Mouse (Mus musculus) megakaryocyte, adult 5-6 weeks (primary cell): ENCODE measurements around the gene Ano1. TPM values are rescaled to one million over a fixed set of nuclear protein-coding genes. Genes with fewer than 3 reads are reported as not detected.

ENCODE experiments used
- ATAC-seq: 2 replicates; pipeline ENCODE4 v1.8.0; 2016; ENCODE audit warnings: mild to moderate bottlenecking, inconsistent platforms; ENCODE audit not compliant: poor library complexity, severe bottlenecking
- total RNA-seq, 2 experiments: library from RNA; stranded (forward) in 1 of 2; stranded (reverse) in 1 of 2; fragments of 153-499, 151-499 nt in 1 of 2; fragments of 221-1000, 200-1000 nt in 1 of 2; gene quantifications; 2 replicates each; pipeline versions ENCODE4 v1.2.3 to v1.2.4; 2015 to 2017

The Ano1 gene
- not detected in 2 replicates for total RNA-seq (2015)
- total RNA-seq (2017) = 0.33 TPM in 1 of 2 replicates, not detected in the other

DNA sequence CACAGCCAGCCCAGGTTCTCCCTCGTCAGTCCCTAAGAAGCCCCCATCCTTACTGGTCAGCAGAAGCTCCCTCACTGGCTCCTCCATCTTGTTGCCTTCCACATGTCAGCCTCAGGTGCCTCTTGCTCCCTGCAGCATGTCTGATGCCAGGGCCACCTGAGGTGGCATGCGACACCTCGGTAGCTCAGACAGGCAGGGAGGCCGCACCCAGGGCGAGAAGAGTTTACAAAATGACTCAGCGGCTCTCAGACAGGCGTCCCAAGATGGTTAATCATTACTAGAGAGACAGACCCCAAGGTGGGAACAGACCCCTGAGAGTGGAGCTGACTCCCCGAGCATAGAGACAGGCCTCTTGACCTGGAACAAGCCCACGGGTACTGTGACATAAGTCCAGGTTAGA lies at the start of gene Ano1:
Gene Ano1 (minus strand): TSS at position 142 of the 400 bp plus-strand sequence.
- ATAC-seq = no peak

DNA sequence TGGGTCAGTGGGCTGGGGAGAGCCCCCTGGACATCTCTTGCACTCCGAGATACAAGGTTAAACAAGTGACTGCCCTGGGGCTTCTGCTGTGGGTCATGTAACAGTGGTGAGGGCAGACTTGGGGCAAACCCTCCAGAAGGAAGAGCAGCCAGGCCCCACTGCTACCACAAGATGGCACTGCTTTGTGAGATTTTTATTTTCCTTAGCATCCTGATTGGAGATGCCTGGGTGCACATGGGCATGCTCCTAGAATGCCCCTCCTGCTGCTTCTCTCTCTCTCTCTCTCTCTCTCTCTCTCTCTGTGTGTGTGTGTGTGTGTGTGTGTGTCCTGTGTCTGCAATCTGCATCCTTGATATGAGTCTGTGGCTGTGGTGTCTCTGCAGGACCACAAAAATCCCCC lies 46.7 kb upstream of the Ano1 start:
- ATAC-seq = no peak

DNA sequence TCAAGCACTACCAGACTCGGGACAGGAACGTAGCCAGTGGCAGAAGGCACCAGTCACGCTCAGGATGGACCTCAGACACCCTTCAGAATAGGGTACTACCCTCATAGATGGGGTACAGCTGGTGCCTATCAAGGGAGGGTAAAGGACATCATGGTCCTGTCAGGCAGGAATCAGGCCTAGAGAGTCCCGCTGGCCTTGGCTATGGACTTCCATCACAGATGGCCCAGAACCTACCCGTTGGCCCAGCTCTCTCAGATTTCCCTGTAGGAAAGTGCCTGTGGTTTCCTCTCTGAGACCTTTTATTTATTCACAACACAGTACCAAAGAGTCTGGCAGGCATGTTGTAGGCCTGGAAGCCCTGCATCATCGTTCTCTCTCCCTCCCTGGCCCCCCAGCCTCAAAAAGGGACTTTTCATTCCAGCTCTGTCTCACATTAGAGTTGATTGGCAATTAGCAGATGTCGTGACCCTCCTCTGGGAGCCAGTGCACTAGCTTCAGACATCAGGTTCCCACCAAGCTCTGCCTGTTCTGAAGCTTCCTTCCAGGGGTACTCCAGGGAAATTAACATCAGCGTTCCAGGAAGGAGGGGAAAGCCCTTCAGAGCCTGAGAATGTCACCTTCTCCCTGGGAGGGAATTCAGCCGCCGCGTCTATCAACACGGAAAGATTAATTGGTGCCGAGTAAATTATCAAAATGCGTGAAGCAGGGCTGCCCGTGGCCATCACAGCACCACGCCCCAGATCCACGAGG lies 45.4 kb upstream of the Ano1 start:
- ATAC-seq = no peak

- ATAC-seq = no peak
Observed at GRCm38 (mm10) chr7:144795976-144796474, 44.3 kb upstream of the Ano1 start.

DNA sequence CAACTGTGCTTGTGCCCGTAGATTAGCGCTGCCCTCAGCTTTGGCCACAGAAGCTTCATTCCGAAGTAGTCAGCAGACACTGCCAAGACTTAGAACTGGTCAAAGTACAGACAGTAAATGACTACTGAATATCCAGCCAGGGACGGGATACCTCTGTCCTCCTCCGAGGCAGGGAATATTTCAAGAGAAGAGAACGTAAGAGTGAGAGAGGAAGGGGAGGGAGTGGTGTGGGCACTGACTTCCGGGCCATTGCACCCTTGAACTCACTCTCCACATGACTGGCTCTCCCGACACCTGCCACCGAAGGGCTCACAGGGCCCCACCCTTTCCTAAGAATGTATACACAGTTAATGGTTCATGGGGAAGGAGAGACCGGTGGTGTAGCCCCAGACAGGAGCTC lies 41.5 kb upstream of the Ano1 start:
- ATAC-seq = no peak

- no peak for ATAC-seq
Observed at GRCm38 (mm10) chr7:144791426-144791825, 39.7 kb upstream of the Ano1 start.

DNA sequence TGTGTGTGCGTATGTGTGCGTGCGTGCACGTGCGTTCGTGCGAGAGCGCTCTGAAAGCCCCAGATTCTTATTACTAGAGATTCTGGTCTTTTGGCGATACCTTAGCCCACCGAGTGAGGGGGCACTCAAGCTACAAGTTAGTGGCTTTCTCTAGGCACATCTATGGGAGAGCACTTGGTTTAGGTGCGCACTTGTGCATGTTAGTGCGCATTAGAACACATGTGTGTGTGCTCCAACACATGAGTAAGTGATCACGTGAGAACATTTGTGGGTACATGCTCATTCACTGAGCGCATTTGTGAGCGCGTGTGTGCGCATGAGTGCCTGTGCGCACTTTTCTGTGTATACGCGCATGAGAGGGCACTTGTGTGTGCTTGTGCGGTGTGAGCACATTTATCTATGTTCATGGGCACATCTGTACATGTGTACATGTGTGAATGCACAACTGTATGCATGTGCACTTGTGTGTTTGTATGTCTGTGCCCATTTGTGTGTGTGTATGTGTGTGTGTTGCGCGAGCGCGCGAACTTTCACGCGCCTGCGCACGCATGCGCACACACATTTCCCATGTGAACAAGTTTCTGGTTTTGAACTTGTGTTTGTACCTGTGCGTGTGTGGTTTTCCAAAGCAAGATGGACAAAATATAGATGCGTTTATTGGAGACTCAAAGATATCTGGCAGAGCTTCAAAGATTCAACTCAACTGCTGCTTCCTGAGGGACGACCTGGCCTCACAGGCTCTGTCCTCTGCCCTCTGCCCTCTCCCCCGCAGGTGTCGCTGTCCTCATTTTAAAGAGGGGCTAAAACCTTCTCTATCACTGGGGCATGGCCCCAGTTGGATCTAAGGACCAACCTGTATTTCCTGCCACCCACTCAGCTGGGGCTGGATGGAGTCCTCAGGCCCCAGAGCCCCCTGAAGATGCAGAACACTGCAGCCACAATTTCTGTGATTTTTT lies 38.1 kb upstream of the Ano1 start:
- ATAC-seq = no peak

DNA sequence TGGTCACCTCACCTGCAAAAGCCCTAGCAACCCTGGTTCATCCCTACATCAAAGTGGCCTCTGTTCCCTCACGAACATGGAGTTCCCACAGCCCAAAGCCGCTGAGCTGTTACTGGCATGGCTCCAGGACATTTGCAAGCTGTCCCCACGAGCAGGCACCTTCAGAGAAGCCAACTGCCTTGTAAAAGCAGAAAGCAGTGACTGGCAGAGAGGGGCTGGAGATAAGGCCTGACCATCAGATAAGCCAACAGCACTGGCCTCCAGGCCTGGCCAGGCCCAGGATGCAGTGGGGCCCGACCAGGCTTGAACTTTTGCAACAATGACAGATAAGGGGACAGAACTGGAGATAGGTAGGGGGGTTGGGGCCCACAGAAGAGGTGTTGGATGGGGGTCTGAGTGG lies 36.9 kb upstream of the Ano1 start:
- peak; percentile 72 for ATAC-seq

GRCm38 (mm10) chr7:144787501-144787900 lies 35.7 kb upstream of the Ano1 start:
- ATAC-seq = no peak

- ATAC-seq = peak; percentile 53
Observed at GRCm38 (mm10) chr7:144786571-144786970, 34.8 kb upstream of the Ano1 start.

GRCm38 (mm10) chr7:144784176-144784575 lies 32.4 kb upstream of the Ano1 start:
- no peak for ATAC-seq

- ATAC-seq = no peak
Observed at GRCm38 (mm10) chr7:144782402-144782801, 30.6 kb upstream of the Ano1 start.

GRCm38 (mm10) chr7:144781337-144781736 lies 29.6 kb upstream of the Ano1 start:
- peak; percentile 30; the same call in 1 of the 2 replicates for ATAC-seq

DNA sequence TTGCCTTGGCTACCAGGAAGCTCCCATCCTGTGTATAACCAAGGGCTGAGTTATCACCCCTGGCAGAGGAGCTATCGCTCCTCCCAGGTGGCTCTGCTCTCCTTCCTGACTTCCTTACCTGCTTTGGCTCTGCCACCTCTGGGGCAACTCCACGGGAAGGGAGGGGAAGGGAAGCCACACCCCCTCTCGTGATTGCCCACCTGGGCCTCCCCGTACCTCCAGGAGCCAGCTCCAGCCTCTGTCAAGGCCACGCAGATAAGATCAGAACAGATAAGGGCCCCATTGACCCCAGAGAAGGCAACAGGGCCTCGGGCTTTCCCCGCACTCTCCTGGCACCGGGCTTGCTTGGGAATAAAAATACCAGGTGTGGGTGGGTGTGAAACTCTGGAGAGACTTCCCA lies 28.4 kb upstream of the Ano1 start:
- no peak for ATAC-seq

- ATAC-seq = peak; percentile 56
Observed at GRCm38 (mm10) chr7:144779691-144780090, 27.9 kb upstream of the Ano1 start.

DNA sequence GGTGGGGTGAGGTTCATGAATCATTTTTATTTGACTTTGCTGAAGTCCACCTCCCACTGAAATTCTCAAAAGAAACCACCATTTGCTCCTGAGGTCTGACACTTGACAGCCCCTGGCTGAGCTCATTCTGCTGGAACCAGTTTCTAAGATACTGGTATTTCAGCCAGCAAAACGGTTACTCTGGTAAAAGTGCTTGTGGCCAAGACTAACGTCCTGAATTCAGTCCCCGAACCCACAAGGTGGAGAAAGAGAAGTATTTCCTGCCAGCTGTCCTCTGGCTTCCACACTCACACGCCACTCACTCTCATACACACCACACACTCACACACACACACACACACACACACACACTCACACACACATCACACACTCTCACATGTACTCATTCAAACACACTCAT lies 26.0 kb upstream of the Ano1 start:
- ATAC-seq = no peak

- peak; percentile 78 for ATAC-seq
Observed at GRCm38 (mm10) chr7:144775804-144776447, 24.2 kb upstream of the Ano1 start.

GRCm38 (mm10) chr7:144775214-144775613 lies 23.4 kb upstream of the Ano1 start:
- ATAC-seq = no peak

GRCm38 (mm10) chr7:144774283-144774682 lies 22.5 kb upstream of the Ano1 start:
- no peak for ATAC-seq

GRCm38 (mm10) chr7:144770116-144770515 lies 18.3 kb upstream of the Ano1 start:
- ATAC-seq = no peak
